Mouse (Mus musculus) common myeloid progenitor, adult 5-6 weeks (primary cell): ENCODE measurements around the gene Pimreg. TPM values are rescaled to one million over a fixed set of nuclear protein-coding genes. Genes with fewer than 3 reads are reported as not detected.
A peak's percentile ranks its signal among the peaks of the same experiment; 100 is the strongest.

Experiments
- ATAC-seq: replicated peaks from 2 replicates; pipeline ENCODE4 v1.8.0; 2016; ENCODE audit warnings: low read depth, mild to moderate bottlenecking, moderate TSS enrichment, inconsistent platforms; ENCODE audit not compliant: poor library complexity, severe bottlenecking
- total RNA-seq: library from RNA; stranded (forward); fragments of 200-1000, 187-1606 nt; gene quantifications from 2 replicates; pipeline ENCODE4 v1.2.3, GENCODE M21; 2017

The Pimreg gene
- total RNA-seq, 1 experiment from 2014 or later: 16.1 TPM

GRCm38 (mm10) chr11:72061093-72061620 lies 19.3 kb downstream of the Pimreg start:
- no peak for ATAC-seq

- no peak for ATAC-seq
Observed at GRCm38 (mm10) chr11:72064414-72064813, 22.6 kb downstream of the Pimreg start.

- ATAC-seq: no peak
Observed at GRCm38 (mm10) chr11:72065103-72065502, 23.3 kb downstream of the Pimreg start.

- peak; percentile 64; the same call in 1 of the 2 replicates for ATAC-seq
Observed at GRCm38 (mm10) chr11:72066330-72066729, 24.5 kb downstream of the Pimreg start.

GRCm38 (mm10) chr11:72067326-72067725 lies 25.5 kb downstream of the Pimreg start:
- ATAC-seq: no peak

- ATAC-seq: no peak
Observed at GRCm38 (mm10) chr11:72068026-72068425, 26.2 kb downstream of the Pimreg start.

GRCm38 (mm10) chr11:72070733-72071132 lies 28.9 kb downstream of the Pimreg start:
- ATAC-seq: no peak

GRCm38 (mm10) chr11:72072331-72072905 lies 30.6 kb downstream of the Pimreg start:
- no peak for ATAC-seq

- ATAC-seq: no peak
Observed at GRCm38 (mm10) chr11:72074230-72074629, 32.4 kb downstream of the Pimreg start.

GRCm38 (mm10) chr11:72078056-72078455 lies 36.2 kb downstream of the Pimreg start:
- ATAC-seq: no peak

- no peak for ATAC-seq
Observed at GRCm38 (mm10) chr11:72078647-72079046, 36.8 kb downstream of the Pimreg start.

GRCm38 (mm10) chr11:72080461-72080860 lies 38.6 kb downstream of the Pimreg start:
- no peak for ATAC-seq

- ATAC-seq: no peak
Observed at GRCm38 (mm10) chr11:72082601-72083000, 40.8 kb downstream of the Pimreg start.

- ATAC-seq: no peak
Observed at GRCm38 (mm10) chr11:72084337-72084736, 42.5 kb downstream of the Pimreg start.

- ATAC-seq: no peak
Observed at GRCm38 (mm10) chr11:72086251-72087046, 44.6 kb downstream of the Pimreg start.

- no peak for ATAC-seq
Observed at GRCm38 (mm10) chr11:72092390-72092789, 50.6 kb downstream of the Pimreg start.

- ATAC-seq: no peak
Observed at GRCm38 (mm10) chr11:72094442-72094841, 52.6 kb downstream of the Pimreg start.

- ATAC-seq: no peak
Observed at GRCm38 (mm10) chr11:72095994-72096393, 54.2 kb downstream of the Pimreg start.
